Mouse (Mus musculus) yolk sac, embryonic 10.5 days (tissue): Measurements from ENCODE around the gene Ssbp3.

ENCODE experiments used
- DNase-seq: peaks from one replicate; pipeline ENCODE4 v3.0.0-alpha.2; 2017; ENCODE audit warnings: low spot score

Ssbp3 gene

DNA sequence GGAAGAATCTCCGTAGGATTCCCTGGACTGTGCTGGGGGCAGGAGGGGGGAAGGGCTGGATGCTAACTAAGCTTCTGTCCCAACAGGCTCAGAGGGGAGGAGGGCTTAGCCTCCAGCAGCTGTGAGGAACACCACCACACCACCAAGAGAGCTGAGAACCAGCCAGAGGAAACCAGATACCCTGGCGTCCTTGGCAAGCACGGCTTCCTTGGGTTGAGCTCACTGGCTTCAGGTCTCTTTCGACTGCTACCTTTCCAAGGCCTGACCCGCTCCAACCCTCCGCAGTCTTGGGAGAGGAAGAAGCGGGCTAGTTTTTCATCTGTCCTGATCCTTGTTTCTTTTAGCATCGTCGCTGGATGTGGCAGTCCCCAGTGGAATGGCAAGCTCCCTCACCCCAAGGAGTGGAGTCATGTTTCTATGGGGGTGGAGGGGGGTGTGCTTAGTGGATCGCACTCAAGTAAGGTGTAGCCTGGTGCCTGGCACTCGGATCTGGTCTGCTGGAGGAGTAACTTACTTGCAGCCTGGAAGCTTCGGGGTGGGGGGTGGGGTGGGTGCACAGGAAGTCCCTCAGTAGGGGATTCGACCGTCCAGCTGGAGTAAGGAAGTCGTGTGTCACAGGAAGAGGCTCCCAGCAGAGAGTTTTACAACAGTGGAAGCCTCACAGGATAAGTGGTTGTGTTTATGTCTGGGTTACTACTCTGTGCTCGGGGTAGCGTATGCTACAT is 2.6 kb upstream of the Ssbp3 start:
- DNase-seq = peak; percentile 72

DNA sequence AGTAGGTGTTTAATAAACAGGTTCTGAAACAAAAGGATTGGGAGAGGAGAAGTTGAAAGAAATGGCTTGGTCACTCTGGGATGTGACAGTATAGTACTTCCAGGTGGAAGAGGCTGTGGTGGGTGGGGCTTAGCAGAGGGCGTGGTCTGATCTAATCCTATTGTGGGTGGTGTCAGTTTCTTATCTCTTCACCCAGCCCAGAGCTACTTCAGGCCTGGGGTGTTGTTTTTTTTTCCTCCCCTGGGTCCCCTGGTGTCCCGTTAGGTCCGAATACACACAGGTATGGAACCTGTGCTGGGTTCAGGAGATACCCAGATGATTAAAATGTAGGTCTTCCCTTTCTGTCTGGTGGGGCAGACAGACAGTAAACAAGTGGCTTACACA is 2.1 kb upstream of the Ssbp3 start:
- DNase-seq = peak; percentile 83

DNA sequence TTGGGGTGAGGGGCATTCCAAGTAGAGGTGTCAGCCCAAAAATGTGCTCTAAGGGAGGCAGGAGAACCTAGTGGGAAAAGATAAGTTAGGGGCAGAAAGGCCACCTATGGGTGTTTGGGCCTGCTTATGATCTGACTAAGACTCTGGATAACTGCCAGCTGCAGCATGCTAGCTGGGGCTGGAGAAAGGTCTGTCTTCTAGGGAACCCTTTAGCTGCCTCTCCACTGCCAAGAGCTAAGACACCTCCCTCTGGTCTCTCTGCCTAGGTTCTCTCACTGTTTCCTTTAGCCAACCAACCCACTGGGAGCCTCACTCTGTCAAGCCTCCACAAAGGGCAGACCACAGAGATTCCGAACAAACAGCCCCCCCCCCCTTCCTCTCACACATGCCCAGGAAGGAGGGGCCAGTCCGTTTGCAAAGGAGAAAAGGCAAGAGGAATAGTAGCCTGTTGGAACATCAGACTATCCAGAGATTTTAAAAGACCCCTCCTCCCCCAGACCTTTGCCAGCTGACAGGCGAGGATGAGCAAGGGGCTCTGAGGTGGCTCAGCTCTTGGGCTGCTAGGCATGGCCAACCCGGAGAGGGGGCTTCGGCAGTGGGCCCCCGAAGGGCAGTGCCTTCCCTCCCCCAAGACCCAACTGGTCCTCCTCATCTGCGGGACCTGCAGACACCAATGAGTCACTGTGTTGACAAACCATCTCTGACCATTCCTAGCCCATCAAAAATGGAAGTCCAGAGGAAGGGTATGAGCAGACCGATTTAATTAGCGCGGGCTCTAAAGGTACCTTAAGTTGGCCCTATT is 1.4 kb upstream of the Ssbp3 start:
- peak; percentile 80 for DNase-seq

DNA sequence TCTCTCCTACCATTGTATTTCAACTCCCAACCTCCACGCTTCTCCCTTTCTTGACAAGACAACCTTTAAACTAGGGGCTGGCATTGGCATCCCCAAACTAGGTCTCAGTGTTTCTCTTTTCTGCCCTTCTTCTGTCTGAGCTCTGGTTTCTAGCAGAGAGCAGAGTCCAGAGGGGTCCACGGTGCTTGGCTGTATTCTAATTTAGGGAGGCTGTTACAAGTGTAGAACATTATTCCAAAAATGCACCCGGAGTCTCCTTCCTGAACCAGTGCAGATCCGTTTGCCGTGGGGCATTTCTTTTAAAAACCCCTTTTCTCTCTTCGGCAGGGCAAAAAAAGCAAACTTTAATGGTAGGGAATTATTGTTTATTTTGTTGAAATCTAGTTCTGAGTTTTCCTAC is 704 bp upstream of the Ssbp3 start:
- DNase-seq = no peak

DNA sequence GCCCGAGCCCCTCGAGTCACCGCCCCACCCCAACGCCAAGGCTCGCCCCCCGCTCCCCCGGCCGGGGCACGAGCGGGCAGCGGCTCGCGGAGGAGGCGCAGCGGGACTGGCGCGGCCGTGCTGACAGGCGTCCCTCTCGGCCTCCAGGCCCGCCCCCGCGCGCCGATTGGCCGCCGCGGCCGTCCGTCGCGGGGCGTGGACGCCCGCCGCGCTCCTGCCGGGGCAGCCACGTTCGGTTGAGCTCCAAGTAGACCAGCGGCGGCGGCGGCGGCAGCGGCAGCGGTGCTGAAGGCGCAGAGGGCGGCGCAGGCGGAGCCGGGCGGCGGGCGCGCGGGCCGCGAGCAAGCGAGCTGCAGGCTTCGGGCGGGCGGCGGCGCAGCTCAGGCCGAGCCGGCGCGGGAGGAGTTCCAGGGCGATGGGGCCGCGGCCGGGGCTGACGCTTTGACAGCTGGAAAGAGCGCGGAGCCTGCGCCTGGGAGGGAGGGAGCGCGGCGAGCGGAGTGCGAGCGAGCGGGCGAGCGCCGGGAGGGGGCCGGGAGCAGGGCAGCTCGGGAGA is 823 bp downstream of the Ssbp3 start:
- DNase-seq = peak; percentile 93

DNA sequence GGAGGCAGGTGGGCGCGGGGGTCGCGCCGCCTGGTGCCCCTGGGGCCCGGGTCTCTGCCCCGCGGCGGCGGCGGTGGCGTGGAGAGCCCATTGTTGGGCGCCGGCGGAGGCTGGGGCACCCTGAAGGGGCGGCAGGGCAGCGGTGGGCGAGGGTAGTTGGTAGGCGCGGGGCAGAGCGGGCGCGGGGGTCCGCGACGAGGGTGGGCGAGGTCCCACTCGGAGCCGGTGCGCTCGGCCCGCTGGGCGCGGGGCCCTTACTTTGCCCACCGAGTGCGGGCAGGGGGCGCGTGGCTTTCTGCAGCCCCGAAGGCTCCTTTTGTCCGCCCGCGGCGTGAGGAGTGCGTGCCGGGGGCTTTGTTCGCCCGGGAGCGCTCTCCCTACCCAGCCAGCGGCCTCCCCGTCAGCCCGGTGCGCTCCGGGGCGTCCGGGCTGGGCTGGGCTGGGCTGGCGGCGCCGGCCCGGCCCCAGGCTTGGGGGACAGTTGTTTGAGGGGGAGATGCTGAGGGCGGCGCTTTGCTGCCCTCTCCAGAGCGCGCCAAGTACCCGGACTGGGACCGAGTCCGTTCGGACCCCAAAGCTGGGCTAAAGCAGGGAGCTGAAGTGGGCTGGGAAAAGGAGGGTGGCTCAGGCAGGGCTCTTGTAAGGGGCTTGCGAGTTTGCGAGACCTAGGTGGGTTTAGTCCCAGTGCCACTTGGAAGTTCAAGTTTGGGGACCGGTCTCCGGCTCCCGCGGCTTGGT is 1.6 kb downstream of the Ssbp3 start:
- DNase-seq = peak; percentile 42

DNA sequence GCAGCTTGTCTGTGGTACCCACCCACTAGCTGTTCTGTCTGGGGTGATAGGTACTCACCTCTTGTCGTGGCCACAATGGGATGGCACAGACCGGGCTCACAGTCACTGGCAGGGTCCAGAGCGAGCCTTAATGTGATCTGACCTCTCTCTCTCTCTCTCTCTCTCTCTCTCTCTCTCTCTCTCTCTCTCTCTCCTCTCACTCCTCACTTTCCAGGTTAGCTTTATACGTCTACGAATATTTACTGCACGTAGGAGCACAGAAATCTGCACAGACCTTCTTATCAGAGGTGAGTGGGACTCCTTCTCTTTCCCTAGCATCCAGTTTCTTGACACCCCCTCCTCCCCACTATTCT is 2.2 kb downstream of the Ssbp3 start:
- no peak for DNase-seq

DNA sequence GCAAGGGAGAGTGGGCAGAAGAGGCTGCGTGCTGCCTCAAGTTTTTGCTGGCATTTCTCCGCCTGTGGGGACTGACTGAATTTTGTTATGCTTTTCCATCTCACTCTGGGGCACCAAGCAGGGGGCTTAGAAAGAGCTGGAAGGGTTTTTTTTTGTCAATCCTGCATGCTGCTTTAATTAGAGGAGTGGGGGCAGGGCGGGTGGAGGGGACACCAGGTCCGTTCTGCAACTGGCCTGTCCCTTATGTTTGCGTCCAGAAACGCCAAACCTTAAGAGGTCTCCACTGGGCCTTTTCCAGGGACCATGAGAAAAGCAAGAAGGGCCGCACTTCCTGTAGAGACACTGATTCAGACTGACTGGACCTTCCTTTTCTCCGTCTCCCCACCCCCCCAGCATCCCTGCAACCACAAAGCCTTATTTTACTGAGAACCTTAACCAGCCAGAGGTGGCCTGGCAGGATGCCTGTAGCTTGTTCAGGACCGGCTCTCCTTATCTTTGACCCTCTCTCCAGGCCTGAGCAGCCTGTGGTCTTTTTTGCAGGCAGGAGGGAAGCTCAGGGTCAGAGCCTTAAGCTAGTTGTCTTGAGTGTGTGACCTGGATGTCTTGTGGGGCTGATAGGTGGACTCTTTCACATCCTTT is 3.0 kb downstream of the Ssbp3 start:
- peak; percentile 23 for DNase-seq

DNA sequence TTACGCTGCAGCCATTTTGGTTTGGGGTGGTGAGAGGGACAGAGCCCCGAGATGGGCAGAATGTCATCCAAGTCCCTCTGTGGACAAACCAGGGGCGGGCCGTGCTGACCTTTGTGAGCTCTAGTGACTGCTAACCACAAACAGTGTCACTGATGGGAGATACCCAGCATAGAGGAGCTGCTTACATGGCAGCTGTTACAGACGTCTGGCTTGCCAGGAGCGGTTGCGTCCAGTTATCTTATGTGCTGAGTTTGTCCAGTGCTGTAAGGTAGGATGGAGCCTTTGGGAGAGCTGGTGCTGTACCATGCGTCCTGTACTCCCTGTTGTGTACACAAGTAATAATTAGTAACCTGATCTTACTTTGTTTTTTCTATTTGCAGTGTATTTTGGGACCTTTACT is 4.8 kb downstream of the Ssbp3 start:
- DNase-seq = no peak

DNA sequence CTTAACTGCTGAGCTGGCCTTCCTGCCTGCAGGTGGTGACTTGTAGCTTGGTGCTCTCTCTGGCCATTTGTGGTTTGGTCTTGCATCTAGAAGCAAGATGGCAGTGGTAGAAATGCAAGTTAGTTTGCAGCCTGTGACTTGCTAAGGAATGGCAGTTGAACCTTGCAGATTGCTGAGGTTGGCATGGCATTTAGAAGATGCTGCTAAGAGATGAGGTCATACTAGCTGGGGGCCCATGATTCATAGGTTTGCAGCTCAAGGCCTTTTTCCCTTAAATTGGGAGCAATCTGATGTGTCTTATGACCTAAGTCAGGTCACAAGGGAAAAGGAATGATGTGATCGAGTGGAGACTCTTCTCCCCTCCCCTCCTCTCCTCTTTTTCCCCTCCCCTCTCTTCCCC is 7.8 kb downstream of the Ssbp3 start:
- DNase-seq = no peak

DNA sequence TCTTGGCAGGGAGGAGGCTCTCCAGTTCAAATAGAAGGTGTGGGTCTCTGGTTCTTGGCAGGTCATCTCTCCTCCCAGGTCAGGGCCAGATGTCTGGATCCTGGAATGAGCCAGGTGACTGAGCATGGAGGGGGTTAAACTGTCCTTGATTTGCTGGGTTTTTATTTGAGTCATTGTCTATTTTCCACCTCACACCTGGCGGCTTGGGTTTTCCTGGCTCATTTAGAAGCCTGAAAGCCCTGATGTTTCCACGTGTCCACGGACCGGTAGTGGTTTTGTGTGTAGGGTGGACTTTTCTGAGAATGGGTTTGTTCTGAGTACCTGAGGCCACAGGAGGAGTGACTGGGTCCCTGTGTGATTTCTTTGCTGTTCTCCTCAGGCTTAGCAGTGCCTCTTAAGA is 9.6 kb downstream of the Ssbp3 start:
- no peak for DNase-seq

DNA sequence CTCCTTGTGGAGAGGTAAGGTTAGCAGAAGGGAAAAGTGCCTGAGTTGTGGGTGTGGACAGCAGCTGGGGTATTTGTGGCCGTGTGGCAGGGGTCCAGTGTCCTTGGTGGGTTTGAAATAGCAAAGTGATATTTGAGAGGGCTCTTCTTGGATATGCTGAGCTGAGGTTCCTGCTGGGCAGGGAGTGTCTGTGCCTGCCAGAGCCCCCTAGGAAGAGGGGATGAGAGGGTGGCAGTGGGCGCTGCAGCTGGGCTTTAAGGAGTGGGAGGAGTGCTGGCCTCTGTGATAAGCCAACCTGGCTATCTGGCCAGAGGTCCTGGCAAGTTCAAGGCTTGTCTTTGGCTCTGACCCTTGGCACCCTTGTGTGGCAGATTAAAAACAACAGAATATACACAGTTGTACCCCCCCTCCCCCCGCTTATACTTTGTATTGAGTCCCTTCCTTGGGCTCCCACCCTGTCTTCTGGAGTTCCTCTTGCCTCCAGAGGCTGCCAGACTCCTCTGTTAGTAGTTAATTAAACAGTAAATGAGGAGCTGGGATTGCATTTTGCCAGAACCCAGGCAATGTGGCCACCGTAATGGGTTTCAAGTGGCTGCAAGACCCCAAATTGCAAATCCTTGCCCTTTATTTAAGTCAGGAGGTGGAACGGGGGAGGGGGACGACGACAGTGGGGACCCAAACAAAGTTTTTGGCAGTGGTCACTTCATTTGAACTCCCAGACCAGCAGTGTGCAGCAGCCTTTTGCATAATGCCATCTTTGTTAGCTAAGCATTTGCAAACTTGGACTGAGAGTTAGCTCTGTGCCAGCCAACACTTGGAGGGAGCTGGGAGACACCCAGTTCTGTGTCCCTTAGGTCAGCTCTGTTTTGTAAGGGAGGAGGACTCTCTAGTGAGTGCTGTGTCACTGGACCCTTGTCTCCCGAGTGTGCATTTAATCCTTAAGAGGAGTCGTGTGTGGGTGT is 11.2 kb downstream of the Ssbp3 start:
- no peak for DNase-seq

DNA sequence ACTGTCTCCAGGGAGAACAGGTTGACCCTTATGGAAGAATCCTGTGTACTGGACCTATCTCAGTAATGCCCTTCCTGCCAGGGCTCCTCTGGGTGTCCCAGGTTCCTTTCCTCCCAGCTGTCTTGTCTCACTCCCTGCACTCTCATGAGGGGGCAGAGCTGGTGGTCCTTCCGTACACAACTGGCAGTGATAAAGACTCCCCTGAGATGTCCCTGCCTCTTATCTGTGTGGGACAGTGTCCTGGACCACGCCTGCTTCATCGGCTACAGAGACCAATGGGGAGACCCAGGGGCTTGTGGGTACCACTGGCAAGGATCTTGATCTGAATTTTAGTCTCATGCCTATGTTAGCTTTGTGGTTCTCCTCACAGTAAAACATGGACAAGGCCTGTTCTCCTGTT is 12.4 kb downstream of the Ssbp3 start:
- peak; percentile 44 for DNase-seq

DNA sequence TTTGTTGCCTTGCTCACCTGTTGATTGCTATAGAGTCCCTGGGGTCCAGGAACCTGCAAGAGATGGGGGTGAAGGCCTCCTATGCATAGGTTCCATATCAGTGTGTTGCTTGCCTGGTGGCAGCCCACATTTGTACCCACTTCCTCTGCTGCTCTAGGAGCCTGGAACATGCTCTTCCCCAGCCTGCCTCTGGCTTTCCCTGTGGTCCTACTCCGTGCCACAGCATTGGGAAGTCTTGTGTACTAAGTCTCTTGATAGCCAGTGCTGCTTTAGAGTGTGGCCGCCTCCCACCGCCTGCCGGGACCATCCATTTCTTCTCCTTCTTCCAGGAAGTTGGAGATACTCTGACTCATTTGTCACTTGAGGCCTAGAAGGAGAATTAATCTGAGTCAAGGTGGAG is 13.7 kb downstream of the Ssbp3 start:
- DNase-seq = no peak

DNA sequence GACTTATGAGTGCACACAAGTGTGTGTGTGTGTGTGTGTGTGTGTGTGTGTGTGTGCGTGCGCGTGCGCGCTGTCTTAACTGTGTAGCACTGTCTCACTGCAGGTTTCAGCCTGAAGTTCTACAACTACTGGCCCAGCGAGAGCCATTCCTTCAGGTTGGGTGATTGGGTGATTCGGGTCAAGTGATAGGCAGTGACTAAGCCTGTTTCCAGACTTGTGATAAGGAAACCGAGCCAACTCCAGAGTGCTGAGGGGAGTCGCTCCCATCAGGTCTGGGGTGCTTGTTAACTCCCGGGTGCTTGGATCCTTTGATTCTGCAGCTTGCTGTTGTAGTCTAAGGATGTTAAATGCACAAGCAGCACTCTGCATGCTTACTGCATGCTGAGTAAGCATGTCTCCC is 14.4 kb downstream of the Ssbp3 start:
- no peak for DNase-seq

DNA sequence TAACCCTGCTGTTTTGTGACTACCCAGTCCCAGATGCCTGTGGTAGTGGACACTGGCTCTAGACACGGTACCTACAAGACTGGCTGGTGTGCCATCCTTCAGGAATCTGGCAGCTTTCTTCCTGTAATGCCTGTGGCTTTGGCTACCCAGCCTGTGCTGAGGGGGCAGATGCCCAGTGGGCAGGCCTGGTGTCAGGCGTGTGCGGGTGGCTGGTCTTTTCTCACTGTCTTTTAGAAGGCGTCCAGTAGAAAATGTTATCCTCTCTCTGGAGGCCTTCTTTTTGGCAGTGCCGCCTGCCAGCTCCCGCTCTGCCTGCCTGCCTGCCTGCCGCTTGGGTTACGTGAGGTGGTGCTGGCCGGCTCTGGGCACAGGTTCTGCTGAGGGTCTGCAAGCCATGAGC is 15.9 kb downstream of the Ssbp3 start:
- DNase-seq = no peak

DNA sequence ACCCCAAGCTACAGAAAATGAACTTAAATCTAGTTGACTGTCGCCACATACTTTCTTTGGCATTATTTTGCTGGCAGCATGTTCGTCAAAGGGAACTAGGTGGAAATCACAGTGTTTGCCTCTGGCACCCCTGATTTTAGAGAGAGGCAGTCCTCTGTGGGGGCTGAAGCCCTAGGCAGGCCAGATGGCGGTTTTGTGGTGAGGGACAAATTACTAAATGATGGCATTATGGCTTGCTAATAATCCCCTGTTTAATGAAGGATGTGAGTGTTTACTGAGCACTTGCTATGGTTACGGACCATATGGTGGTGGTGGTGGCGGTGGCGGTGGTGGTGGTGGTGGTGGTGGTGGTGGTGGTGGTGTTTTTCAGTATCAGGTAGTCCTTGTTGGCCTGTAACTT is 16.5 kb downstream of the Ssbp3 start:
- no peak for DNase-seq

DNA sequence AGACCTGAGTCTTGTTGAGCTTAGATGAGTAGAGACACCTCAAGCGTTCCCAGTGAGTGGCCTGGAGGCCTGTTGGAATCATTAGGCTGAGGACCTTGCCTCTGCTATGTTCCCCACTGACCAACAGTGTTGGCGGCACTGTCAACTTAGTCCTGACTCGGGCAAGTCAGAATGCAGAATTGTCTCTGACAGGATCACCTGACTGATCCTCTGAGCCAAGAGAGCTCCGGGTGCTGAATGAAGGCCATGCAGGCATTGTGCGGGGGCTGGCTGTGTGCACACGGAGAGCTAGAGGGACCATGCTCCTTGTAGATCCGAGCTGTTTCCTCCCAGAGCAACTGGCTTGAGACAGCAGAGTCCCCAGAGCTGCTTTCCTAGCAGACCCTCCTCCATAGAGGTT is 18.5 kb downstream of the Ssbp3 start:
- DNase-seq = no peak

DNA sequence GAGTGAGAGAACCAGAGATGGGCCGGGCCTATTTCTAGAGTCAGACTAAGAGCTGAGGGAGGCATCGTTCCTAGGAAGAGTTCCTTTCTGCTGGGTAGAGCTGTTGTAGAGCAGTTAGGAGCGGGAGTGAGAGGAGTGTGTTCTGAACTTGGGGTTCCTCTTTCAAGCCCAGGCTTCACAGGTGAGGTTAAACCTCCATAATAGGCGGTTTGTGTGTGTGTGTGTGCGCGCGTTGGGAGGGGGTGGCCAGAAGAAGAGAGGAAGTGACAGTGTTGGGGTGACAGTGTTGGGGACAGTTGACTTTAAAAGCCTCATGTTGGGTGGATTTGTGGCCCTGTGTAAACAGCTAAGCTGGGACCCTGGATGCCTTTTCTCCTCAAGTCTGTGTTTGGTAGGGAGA is 22.1 kb downstream of the Ssbp3 start:
- no peak for DNase-seq

DNA sequence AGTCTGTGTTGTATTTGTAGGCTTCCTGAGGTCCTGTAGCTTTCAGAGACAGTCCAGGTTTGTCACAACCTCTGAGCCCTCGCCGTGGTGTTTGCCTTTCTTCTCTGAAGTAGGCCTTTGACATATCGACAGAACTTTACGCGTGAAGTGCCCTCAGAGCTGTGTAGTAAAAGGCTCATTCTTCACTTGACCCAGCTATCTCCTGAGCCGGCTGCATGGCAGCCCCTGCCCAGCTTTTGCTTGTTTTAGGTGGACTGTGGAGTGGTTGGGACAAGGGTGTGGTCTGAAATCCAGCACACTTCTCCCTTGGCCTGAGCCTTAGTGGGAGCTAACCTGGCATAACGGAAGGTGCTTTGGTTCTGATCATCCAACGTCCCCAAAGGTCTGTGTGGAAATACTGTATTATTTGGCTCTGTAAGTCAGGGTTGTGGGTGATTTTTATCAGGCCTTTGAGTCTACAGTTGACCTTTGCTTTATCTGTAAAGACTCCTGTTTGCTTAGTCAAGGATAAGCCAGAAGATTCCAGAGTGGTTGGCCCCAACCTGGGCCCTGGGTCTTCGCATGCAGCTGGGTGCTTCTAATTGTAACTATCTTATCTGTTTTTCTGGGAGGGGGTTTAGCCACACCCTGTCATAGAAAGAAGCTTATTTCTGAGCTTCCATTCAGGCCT is 23.4 kb downstream of the Ssbp3 start:
- DNase-seq = peak; percentile 68
